Mouse (Mus musculus) gastrocnemius, postnatal 36 days (tissue): ENCODE data around the gene Abcb8. TPM values are rescaled to one million over a fixed set of nuclear protein-coding genes. Genes with fewer than 3 reads are reported as not detected.
"Not testable (repeated sequence)": the region's sequence is repeated elsewhere in the genome, so short reads cannot be mapped to it uniquely, and the experiment has no call there.

ENCODE experiments used
- DNase-seq, 2 experiments: peaks; one replicate each; pipeline ENCODE4 v3.0.0; 2022
- intact Hi-C: fragments of 180-260 bp; cut with DNase I; formaldehyde crosslinking; loops from one replicate; pipeline ENCODE4 v1.15.1; 2025
- total RNA-seq, 2 experiments: library from RNA; stranded (reverse); gene quantifications; 2 replicates each; pipeline ENCODE4 v1.2.3; 2021

The Abcb8 gene
- total RNA-seq, 2 experiments from 2014 or later, result 37.6 to 38.0 TPM

- no peak for DNase-seq
- intact Hi-C loops, result no loop called here
Observed at GRCm38 (mm10) chr5:24389658-24390020, 3.8 kb upstream of the Abcb8 start.

DNA sequence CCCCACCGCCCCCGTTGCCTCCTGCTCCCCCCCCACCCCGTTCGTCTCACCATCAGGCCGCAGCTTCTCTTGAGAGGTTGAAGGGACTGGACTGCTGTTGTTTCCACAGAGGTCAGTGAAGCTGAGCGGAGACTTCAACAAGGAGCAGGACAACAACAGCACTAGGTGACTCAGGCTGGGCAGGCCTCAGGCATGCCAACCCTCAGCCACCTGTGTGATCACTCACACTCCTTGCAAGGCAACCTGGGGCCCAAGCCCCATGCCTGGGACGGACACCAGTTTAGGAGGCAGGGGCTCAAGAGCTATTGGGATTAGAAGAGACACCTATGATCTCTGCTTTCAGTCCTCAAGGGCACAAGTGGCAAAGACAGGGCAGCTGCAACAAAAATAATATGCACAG lies 1.6 kb upstream of the Abcb8 start, which contains the start of gene Atg9b:
Atg9b (minus strand) TSS at position 280 of the 400 bp plus-strand sequence.
- DNase-seq, result no peak
- intact Hi-C loops, result no loop called here

DNA sequence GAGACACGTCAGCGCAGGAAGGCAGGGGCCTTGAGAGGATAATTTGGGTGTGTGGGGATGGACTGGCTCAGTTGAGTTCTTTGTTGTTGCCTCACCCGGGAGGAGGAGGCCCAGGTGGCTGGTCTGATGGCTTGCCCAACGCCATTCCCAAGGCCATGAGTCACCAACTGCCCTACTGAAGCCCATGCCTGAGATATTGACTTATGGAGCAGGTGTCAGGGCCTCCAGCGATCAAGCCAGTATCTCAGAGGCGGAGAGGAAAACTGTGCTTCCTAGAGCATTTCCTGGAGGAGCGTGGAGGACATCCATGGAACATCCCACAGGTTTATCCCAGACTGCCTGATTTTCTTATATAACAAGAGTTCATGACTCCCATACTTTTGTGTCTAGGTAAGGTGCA lies 739 bp upstream of the Abcb8 start:
- intact Hi-C loops, result no loop called here

DNA sequence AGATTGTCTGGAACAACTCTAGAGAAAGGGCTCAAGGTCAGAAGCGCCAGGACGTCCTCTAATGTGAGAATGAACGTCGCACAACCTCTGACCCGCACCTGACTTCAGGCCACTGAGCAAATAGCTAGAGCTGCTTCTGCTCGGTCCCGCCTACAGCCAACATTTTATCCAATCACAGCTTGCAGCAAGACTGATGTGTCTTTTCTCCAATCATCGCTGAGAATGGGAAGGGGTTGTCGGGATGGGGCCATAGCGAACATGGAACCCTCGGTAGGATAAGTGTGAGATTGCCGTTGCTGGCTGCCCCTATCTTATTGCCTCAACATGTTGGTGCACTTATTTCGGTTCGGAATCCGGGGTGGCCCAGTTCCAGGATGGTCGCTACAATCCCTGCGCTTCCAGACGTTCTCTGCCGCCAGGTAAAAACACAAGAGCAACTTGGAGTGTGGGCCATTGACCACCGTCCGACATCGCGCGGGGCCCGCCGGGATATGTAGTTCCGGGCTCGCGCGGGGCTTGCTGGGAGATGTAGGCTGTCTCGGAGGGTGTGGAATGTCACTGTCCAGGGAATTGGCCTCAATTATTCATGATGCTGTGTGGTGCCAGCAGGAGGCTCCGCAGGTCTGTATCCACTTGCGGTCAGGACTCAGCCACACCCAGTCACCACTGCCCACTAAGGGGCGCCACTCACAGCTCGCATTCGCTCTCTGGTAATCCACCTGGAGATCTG lies 867 bp downstream of the Abcb8 start:
- DNase-seq, result peak; percentile 90 to 96
- intact Hi-C loops, result loop anchor here (2.0 kb wide), 1 partner anchor 76 kb away; no protein-coding TSS in a partner anchor

More for the DNA sequence above, 739 bp upstream of the Abcb8 start:
- no peak for DNase-seq

GRCm38 (mm10) chr5:24396254-24396653 lies 2.8 kb downstream of the Abcb8 start:
- intact Hi-C loops, DNase-seq: not testable (repeated sequence)

DNA sequence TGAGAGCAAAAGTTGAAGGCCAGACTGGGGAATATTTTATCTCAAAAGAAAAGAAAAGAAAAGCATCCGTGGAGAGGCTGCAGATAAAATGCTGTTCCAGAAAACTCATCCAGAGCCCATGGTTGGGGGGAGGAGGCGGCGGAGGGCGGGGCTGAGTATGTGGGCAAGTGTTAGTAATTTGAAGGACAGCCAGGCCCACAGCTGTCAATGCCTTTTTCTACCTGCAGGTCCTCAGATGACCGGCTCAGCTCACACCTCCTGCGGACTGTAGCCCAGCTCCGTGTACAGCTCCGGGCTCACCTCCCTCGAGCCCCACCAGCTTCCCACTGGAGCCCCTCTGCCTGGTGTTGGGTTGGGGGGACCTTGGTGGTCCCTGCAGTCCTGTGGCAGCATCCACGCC lies 6.2 kb downstream of the Abcb8 start:
- intact Hi-C loops, result no loop called here

GRCm38 (mm10) chr5:24400362-24400761 lies 6.9 kb downstream of the Abcb8 start:
- no peak for DNase-seq
- intact Hi-C loops, result no loop called here

More for the DNA sequence above, 6.2 kb downstream of the Abcb8 start:
- no peak for DNase-seq

- intact Hi-C loops, result no loop called here
- DNase-seq, result no peak
Observed at GRCm38 (mm10) chr5:24400911-24401605, 7.6 kb downstream of the Abcb8 start.

- intact Hi-C loops, result no loop called here
- DNase-seq, result no peak
Observed at GRCm38 (mm10) chr5:24401969-24402368, 8.5 kb downstream of the Abcb8 start.

- DNase-seq, result no peak
- intact Hi-C loops, result no loop called here
Observed at GRCm38 (mm10) chr5:24404594-24405360, 11.3 kb downstream of the Abcb8 start.

DNA sequence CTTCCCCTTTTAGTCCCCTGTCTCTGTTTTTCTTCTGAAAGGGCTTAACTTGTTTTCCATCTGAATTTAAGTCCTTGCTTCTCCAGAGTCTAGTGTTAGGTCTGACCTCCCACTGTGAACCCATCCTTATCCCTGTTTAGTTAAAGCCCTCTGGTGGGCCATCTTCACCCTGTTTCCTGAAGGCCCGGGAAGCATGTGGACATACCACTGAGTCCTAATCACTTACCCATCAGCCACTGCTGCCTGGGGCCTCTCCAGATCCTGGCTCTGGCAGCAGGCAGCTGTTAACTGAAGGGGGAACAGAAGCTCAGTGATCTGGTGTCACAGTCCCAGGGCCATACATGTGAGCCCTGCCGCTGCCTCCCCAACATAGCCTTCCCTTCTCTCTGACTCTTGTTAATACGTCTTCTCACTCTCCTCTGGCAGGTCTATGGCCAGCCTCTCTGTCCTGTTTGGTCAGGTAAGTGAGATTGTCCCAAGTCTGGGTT lies 12.0 kb downstream of the Abcb8 start:
- no peak for DNase-seq
- intact Hi-C loops, result no loop called here

DNA sequence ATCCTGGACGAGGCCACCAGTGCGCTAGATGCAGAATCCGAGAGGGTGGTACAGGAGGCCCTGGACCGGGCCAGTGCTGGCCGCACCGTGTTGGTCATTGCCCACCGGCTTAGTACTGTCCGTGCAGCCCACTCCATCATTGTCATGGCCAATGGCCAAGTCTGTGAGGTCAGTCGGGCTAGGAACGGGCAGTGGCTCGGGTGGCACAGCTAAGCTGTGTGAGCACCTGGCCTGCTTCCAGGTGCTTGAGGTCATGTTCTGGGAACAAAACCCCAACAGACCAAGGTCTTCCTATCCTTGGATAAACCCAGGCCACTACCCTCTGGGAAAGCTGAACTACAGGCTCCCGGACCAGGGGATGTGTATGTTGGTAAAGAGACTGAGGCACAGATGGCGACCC lies 15.2 kb downstream of the Abcb8 start:
- intact Hi-C loops, result no loop called here
- no peak for DNase-seq

DNA sequence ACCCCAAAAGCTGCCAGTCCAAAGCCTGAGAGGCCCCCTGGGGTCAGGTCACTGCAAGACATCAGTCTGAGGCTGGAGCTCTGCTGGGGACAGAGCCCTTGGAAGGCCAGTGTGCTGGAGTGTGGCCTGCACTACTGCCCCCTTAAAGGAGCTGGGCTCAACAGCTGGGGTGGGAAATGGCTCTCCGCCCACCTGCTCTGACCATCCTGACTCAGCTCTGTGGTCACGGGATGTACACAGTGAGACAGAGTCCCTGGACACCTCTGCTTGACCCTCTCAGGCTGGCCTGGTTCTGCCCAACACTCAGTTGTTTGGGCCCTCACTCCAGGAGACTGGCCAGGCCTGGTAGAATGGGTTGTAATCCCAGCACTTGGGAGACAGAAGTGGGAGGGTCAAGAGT lies 16.0 kb downstream of the Abcb8 start:
- no peak for DNase-seq
- intact Hi-C loops, result no loop called here

DNA sequence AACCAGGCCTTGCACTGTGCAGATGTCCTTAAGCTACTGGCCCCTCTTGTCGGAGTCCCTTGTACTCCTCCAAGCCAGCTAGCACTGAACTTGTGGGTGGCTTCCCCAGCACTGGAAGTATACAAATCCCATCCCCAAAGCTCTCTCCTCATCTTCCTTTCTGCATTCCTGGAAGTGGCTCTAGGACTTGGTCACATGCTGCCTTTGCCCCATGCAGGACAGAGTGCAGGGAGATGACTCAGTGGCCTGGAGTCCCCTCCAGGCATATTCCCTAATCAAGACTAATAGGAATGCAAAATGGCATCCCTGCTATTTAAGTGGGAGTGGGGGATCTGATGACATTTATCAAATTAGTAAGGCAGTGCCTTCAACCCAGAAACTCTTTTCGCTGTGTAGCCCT lies 18.6 kb downstream of the Abcb8 start:
- no peak for DNase-seq
- intact Hi-C loops, result no loop called here

- DNase-seq, result no peak
- intact Hi-C loops, result no loop called here
Observed at GRCm38 (mm10) chr5:24413042-24413693, 19.7 kb downstream of the Abcb8 start, which contains the start of gene Asic3. TSS of gene Asic3 (plus strand) at chr5:24413392.

DNA sequence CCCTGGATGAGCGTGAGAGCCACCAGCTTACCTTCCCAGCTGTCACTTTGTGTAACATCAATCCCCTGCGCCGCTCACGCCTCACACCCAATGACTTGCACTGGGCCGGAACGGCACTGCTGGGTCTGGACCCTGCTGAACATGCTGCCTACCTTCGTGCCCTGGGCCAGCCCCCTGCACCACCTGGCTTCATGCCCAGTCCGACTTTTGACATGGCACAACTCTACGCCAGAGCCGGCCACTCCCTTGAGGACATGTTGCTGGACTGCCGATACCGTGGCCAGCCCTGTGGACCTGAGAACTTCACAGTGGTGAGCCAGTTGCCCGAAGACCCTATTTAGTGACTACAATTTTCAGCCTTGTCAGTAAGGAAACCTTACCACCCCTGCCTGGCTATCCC lies 20.5 kb downstream of the Abcb8 start:
- intact Hi-C loops, result no loop called here
- DNase-seq, result peak in 1 of 2 experiments; percentile 34

DNA sequence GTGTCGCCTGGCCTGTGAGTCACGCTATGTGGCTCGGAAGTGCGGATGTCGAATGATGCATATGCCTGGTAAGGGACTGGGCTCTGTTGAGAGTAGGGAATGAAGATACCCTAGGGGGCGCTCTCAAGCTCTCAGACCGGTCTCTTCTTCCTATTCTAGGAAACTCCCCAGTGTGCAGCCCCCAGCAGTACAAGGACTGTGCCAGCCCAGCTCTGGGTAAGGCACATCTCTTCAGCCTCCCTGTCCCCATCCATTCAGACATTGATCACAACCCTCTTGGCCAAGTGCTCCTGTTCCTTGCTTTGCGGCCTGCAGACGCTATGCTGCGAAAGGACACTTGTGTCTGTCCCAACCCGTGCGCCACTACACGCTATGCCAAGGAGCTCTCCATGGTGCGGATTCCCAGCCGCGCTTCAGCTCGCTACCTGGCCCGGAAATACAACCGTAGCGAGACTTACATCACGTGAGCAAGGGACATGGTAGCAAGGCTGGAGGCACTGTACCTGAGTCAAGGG lies 22.8 kb downstream of the Abcb8 start:
- intact Hi-C loops, result loop anchor here (1.0 kb wide), 1 partner anchor 54 kb away; no protein-coding TSS in a partner anchor
- DNase-seq, result peak; percentile 45 to 60

DNA sequence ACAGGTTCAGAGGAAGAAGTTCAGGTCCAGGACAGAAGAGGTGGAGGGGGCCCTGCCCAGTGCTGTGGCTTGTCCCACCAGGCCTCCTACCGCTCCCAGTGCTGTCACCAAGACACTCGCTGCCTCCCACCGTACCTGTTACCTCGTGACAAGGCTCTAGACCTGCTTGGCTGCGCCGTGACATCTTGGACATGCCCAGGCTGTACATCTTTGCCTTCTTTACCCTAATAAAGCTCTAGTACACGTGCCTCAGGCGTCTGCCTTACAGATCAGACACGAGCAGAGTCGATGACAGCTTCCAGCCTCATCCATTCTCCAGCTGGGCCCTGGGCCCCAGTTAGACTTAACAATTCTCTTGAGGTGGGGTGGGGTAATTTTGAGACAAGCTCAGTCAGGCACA lies 24.1 kb downstream of the Abcb8 start:
- intact Hi-C loops, result no loop called here

GRCm38 (mm10) chr5:24420381-24420780 lies 26.9 kb downstream of the Abcb8 start:
- DNase-seq, result no peak
- intact Hi-C loops, result no loop called here

More for the DNA sequence above, 24.1 kb downstream of the Abcb8 start:
- DNase-seq, result no peak
